Mouse (Mus musculus): Measurements from ENCODE around the gene Abi3bp. TPM values are rescaled to one million over a fixed set of nuclear protein-coding genes. Genes with fewer than 3 reads are reported as not detected.

Abi3bp gene
- polyA plus RNA-seq (2012; rRNA removed) = 0.59 and 1.9 TPM in 2 replicates

GRCm38 (mm10) chr16:56477677-56478574, at the start of gene Abi3bp:
Gene Abi3bp, plus strand, starts transcription at chr16:56477878.

GRCm38 (mm10) chr16:56717224-56718200, 239.8 kb downstream of the Abi3bp start, which contains the start of gene Tfg:
Gene Tfg, minus strand, starts transcription at chr16:56717450.

Other genes with a start within 250 kb of the Abi3bp start
- gene Tfg, start 239.6 kb downstream of the Abi3bp start, polyA plus RNA-seq (2012; rRNA removed) = 60.7 and 115 TPM in 2 replicates

All from central nervous system, embryonic 11.5 days (tissue).